Mouse (Mus musculus) CD4-positive naive resting alpha-beta T cell, adult 57 days (primary cell): Measurements from ENCODE around the gene Cep170b. TPM values are rescaled to one million over a fixed set of nuclear protein-coding genes. Genes with fewer than 3 reads are reported as not detected.

ENCODE experiments used
- total RNA-seq: library from RNA; stranded (reverse); gene quantifications from one replicate; pipeline ENCODE4 v1.2.4, GENCODE M21; 2023

The Cep170b gene
- total RNA-seq, result 14.7 TPM

GRCm38 (mm10) chr12:112720216-112720615 is at the start of gene Cep170b:
Cep170b (plus strand) TSS chr12:112720455.

GRCm38 (mm10) chr12:112674132-112675011 is 45.9 kb upstream of the Cep170b start, which contains the start of gene Akt1:
Akt1 (minus strand) TSS chr12:112674884.

GRCm38 (mm10) chr12:112678555-112679026 is 41.7 kb upstream of the Cep170b start, which contains the start of gene Zbtb42:
Zbtb42 (plus strand) TSS chr12:112678828.

GRCm38 (mm10) chr12:112760154-112760926 is 40.1 kb downstream of the Cep170b start, which contains the start of gene Pld4:
Pld4 (plus strand) TSS chr12:112760655.

Other genes with a start within 250 kb of the Cep170b start
- gene A530016L24Rik, start 231.0 kb upstream of the Cep170b start, total RNA-seq, result not detected
- gene Tmem179, start 203.7 kb upstream of the Cep170b start, total RNA-seq, result not detected
- gene Inf2, start 131.7 kb upstream of the Cep170b start, total RNA-seq, result 66.8 TPM
- gene Adssl1, start 100.4 kb upstream of the Cep170b start, total RNA-seq, result 2.2 TPM
- 20.5 TPM for gene Siva1, start 75.8 kb upstream of the Cep170b start, total RNA-seq
- gene Akt1, start 45.6 kb upstream of the Cep170b start, total RNA-seq, result 95.2 TPM
- gene Zbtb42, start 41.6 kb upstream of the Cep170b start, total RNA-seq, result 7.1 TPM
- gene Pld4, start 40.2 kb downstream of the Cep170b start, total RNA-seq, result 16.8 TPM
- gene Ahnak2, start 82.2 kb downstream of the Cep170b start, total RNA-seq, result 1.8 TPM
- 0.30 TPM for gene Clba1, start 88.5 kb downstream of the Cep170b start, total RNA-seq
- gene Cdca4, start 109.0 kb downstream of the Cep170b start, total RNA-seq, result 36.2 TPM
- gene Gpr132, start 147.8 kb downstream of the Cep170b start, total RNA-seq, result 397 TPM
- gene Jag2, start 209.3 kb downstream of the Cep170b start, total RNA-seq, result 5.4 TPM
- 30.9 TPM for gene Nudt14, start 221.7 kb downstream of the Cep170b start, total RNA-seq